Mouse (Mus musculus) layer of hippocampus, postnatal 36 days (tissue): Measurements from ENCODE around the gene Smarca5. TPM values are rescaled to one million over a fixed set of nuclear protein-coding genes. Genes with fewer than 3 reads are reported as not detected.

Experiments used
- DNase-seq, 2 experiments: peaks; one replicate each; pipeline ENCODE4 v3.0.0; 2022
- total RNA-seq, 2 experiments: library from RNA; stranded (reverse); gene quantifications; 2 replicates each; pipeline ENCODE4 v1.2.3; 2021

The Smarca5 gene
- 10 to 100 TPM; 62.9 to 64.6 TPM for total RNA-seq

DNA sequence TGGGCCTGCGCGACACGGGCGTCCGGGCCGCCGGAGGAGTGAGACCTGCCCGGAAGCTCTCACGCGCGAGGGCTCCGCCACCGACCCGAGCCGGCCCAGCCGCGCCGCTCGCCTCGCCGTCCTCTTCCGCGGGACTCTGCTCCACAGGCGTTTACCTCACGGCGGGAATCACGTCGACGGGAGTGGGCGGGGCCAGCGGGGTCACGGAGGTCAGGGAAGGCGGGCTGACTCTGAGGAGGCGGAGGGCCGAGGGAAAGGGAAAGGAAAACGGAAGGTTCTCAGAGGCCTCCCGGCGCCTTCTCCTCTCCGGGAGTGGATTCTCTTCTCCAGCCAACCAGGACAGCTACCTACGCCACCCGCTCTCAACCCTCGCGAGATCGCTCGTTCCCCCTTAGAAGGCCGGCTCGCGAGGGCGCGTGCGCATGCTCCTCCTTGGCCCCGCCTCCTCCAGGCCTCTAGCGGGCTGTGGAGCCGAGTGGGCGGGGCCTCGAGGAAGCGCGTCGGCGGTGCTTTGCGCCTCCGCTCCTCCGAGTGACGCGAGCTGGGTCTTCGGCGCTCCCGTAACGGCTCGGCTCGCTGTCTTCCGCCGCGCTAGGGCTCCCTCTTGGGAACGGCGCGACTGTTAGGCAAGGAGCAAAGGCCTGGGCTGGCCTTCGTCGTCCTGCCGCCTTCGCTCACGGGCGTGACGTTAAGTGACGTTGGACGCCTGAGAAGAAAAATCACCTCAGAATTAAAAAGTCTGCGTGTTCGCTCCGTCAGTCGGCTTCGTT is at the start of gene Smarca5:
TSS of gene Smarca5 (minus strand) at position 343 of the 770 bp plus-strand sequence.
- peak; percentile 95 to 96 for DNase-seq

DNA sequence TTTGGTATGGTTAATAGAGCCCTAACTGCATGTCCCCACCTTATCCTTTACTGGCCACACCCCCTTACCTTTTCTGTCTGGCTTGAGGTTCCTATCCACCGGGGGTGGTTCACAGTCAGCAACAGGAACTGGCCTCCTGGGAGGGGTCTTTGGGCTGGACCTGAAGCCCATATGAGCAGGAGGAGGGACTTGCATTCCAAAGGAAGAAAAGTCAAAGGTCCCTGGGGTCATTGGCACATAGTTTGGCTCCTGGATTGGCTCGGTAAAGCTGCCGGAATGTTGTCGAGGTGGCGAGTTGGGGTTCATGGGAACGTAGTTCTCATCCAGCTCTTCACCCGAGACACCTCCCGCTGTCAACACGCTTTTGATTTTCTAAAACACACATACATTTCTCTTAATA is 45.3 kb upstream of the Smarca5 start:
- DNase-seq = no peak

DNA sequence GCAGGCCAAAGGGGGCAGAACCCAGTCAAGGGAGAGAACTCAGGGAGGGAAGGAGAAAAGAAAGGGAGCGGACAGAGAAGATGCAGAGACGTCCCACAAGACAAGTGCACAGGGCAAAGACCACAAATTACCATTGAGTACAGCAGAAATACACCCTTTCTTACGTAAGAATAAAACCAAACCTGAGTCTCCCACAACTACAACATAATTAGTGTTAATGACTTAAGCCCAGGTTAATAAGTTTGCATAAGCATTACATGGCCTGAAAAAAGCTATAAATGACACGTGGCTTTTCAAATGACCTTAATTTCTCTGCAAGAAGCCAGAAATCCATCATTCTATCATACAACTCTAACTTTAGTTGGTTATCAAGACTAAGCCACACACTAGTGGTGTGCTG is 44.0 kb upstream of the Smarca5 start:
- no peak for DNase-seq

DNA sequence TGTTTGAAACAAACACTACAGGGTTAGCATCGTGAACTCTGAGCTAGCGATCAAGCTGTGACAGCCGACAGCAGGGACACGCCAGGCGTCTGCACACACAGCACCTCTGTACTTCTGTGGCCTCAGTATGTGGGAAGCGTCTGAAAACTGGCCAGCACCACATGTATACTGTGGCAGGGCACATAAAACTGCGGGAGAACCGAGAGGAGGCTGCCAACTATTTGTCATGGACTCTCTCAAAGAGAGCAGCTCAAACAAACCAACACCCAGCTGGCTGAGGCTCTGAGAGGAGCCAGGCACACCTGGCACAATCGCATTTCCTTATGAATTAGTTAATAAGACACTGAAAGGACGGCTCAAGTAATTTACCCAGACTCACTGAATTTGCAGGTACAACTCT is 42.0 kb upstream of the Smarca5 start:
- DNase-seq = no peak

DNA sequence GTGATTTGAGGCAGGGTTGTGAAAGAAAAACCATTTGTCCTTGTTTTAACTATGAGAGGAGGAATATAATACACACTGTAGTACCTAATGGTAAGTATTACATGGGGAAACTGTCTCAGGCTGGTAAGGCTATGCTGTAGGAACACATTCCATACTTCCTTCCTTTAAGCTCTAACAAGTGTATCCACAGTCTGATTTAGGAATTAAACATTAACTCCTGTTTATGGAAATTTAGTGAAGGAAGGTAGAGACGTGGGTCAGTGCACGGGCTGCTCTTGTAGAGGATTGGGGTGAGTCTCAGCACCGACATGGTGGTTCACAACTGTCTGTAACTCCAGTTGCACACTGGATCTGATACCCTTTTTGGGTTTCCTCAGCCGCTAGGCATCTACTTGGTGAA is 41.0 kb upstream of the Smarca5 start:
- DNase-seq = no peak

DNA sequence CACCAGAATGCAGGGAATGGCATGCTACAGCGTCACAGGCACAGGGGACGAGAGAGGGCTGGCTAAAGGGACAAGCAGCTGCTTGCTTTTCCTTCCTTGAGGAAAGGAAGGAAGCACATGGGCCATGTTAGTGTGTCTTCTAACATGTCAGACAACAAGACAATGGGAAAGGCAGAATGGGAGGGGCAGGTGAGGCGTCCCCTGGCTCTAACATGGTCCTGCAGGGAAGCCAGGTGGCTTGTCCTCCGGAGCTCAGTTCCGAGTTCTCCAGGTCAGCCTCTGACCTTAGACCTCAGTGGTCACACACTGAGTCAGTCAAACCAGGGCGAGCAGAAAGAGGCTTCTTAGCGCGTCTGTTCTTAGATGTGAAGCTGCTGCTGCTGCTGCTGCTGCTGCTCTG is 37.1 kb upstream of the Smarca5 start:
- no peak for DNase-seq

DNA sequence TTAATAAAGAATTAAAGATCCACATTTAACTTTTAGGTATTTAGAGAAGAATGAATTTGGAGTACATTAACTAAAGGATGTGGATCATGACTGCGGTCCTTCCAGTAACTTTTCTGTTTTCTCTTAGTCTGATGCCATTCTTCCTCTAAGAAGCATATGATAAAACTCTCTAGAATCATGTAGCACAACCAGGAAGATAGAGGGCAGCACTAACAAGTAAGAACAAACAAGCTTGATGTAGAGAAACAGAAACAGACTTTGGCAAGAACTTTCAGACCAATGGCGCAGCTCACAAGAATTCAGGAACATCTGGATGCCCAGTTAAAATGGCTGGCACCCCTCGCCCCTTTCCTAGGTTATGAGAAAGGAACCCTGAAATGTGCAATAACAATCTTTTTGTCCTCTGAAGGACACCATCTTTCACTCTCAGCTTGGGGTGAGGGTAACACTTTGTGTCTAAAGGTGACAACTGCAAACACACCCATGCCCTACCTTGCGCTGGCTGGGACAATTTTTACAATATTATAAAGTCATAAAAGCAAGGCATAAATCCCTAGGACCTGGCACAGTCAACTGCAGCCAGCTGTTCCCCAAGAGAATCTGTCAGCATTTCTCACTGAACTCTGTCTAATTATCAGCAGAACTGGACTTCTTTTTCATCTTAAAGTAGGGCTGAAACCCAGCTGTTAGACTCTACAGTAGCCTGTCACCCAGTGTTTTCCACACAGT is 33.6 kb upstream of the Smarca5 start:
- DNase-seq = no peak

DNA sequence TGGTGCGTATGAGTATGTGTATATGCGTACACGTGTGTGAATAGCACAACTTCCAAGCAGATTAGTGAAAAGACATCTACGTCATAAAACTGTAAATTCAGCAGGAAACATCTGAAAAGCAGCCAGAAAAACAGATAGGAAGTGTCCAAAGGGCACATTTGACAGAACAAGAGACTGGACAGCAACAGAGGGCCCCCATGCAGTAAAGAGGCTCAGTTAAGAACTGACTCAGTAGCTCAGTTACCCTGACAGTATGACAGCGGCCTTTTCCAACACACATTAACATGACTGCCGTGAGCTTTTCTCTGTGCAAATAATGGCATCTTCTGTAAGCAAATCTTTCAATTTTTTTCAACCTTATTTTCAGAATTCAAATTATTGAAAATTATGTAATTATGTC is 29.2 kb upstream of the Smarca5 start:
- DNase-seq = no peak

DNA sequence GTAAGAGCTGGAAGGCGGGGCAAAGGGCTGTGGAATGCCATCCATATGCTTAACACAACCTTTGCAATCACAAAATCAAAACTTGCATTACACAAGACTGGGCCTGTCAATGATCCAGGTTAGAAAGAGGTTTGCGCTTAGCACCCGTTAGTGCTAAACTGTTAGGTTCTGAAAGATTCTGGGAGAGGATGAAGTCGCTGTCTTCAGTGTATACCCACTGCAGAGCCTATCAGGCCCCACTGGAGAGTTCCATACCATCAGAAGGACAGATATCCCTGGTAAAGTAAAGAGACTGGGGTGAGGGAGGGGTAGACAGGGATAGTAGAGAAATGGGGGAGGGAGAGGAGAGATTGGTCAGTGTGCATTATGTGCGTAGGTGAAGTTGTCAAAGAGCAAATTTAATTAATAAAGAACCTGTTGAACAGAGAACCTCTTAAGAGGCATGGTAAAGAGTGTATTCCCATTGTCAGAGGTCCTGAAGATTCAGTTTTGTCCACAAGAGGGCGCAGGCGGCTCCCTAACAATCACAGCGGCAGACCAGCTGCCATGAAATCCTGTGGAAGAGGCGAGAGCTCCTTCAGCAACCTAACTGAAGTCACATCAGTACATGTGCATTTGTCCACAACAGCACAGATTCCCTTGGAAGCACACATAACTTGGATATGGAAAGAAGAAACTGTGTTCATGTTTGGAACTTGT is 13.9 kb upstream of the Smarca5 start:
- DNase-seq = peak; percentile 73 to 80

DNA sequence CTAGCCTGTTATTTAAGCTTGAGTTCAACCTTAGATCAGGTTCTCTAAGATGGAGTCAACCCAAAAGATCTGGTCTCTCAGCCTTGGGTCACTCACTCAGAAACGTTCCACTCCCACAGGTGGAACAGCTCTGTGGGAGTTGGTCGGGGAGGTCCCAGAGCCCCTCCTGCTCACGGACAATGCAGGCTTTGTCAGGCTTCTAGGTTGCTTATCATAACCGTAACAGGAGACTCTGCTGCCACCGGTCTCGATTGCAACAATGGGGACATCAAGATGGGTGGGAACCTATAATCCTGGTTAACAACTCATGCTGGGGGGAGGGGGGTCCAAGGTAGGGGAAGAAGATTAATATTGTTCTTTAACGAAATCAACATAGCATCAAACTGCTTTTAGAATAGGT is 13.1 kb upstream of the Smarca5 start:
- no peak for DNase-seq

DNA sequence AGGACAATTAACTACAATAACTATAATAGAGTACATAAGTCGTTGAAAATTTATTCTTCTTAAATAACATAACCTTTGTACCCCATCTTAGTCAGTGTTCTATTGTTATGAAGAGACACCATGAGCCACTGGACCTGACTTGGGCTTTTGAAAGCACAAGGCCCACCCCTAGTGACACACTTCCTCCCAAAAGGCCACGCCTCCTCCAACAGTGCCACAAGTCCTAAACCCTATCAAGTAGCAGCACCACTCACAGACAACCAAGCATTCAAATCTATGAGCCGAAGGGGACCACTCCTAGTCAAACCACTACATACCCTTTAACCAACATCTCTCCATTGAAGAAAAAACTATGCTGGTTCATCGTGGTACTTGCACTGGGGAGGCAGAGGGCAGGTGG is 9.8 kb upstream of the Smarca5 start:
- DNase-seq = no peak

DNA sequence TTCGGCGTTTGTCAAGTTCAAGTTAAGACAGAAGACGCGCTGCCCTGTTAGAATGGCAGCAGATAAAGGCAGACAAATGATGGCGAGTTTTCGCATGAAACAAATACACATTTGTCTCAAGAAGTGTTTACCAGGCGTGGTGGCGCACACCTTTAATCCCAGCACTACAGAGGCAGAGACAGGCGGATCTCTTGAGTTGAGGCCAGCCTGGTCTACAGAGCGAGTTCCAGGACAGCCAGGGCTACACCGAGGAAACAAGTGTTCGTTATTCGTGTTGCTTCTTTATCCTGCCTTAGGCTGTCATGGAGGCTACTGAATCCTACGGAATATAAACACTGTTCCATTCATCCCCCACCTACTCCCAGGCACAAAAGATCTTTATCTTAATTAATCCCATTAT is 635 bp upstream of the Smarca5 start:
- DNase-seq = no peak

DNA sequence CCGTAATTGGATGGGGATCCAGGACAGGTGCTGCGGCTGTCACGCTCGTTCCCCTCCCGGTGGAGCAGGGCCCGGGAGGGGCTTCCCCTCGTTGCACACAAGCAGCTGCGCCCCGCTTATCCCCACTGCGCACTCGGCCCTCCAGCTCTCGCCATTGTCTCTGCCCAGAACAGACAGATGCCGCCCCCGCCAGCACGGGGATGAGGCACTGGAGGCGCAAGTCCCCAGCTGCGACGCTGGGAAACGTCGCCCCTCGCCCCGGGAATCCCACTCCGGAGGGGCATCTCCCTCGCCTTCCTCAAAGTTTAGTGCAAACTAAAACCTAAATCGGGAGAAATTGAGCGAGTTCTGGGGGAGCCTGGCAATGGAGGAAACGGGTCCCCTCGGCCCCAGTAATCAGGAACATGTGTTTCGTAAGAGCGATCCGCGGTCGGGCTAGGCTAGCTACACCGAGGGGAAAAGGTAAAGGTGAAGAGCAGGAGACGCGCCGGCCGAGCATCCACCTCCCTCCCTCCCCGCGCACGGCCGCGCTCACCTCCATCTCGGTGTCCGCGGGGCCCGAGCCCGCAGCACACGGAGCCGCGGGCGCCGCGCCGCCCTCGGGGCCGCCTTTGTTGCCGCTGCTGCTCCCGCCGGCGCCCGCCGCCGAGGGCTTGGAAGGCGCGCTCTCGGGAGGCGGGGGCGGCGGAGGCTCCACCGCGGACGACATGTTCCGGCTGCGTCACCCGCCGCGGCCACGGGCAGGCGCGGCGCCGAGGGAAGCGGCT is 726 bp downstream of the Smarca5 start:
- DNase-seq = peak; percentile 64 to 67

DNA sequence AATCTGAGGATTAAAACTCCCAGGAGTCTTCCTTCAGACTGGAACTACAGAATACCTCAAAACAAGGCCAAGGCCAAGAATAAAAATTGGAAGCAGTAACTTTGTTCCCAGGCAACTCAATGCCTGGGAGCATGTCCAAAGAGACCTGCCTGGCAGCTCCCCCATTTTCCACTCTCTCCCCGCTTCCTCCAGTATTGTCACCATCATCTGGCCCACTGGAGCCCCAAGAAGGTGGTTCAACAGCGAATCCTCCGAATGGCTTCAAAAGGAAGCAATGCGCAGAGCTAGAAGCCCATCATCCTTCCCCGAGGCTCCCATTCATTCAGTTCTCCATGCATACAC is 1.3 kb downstream of the Smarca5 start:
- no peak for DNase-seq

DNA sequence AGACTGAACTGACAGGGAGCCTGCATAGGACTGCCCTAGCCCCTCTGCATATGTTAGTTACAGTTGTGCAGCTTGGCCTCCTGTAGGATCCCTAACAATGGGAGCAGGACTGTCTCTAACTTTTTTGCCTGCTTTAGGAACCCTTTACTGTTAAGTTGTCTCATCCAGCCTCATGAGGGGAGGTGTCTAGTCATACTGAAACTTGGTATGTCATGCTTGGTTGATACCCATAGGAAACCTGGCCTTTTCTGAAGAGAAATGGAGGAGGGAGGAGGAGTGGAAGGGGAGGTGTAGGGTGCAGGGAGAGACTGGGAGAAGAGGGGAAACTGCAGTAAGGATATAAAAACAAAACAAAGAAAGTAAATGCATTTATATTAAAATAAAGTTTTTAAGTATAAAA is 7.0 kb downstream of the Smarca5 start:
- no peak for DNase-seq

DNA sequence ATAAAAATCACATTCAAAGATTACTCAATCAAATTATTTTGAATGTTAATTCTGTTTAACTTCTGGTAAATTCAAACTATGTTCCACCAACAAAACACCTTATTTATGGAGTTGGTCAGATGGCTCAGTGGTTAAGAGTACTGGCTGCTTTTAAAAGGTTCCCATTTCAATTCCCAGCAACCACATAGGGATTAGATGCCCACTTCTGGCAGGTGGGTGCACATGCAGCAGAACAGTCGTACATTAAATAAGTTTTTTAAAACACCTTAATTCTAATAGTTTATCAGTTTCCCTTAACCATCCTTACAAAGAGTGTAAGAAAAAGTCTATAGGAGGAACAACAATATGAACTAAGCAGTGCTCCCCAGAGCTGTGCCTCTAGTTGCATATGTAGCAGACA is 24.8 kb downstream of the Smarca5 start:
- no peak for DNase-seq

DNA sequence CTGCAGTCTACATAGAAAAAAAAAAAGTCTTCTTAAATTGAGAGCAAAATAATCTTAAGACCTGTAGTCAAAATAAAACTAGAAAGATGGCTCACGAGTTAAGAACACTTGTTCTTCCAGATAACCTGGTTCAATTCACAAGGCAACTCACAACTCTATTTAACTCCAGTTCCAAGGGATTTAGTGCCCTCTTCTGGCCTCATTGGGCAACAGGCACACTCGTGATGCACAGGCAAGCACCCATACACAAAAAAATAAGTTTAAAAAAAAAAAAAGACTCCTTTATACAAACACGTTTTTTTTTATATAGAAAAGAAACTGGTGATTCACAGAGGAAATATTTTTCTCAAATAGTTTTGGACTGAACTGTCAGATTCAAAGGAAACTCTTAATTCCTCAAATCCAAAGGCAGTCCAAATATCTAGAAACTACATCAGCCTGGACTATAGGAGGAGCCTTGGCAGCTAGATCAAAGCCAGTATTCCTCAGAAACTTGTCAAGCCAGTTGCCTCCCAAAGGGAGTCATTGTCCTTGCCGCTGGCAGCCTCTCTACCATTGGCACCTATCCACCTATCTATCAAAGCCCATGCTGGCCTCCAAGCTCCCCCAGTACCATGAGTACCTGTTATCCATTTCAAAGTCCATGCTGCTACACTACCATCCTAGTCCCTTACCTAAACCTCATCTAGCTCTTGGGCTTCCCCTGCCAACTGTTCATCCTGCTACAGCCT is 28.5 kb downstream of the Smarca5 start:
- DNase-seq = no peak

DNA sequence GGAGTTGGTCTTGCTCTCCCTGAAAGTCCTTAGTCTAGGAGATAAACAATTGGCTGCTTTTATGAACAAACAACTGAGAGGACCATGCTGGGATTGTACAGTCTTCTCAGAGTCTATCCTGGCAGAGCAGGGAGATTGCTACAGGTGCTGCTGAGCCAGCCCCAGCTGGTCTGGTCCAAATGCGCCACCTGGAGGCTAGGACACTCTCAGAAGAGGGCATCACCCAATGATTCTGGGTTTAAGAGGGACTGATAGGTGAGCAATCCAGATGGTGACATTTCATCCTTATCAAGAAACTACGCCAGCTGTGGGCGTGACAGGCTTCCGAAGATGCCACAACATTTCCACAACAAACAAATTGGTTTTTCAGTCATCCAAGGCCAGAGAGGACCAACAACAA is 51.2 kb downstream of the Smarca5 start:
- peak; percentile 53 to 54 for DNase-seq

DNA sequence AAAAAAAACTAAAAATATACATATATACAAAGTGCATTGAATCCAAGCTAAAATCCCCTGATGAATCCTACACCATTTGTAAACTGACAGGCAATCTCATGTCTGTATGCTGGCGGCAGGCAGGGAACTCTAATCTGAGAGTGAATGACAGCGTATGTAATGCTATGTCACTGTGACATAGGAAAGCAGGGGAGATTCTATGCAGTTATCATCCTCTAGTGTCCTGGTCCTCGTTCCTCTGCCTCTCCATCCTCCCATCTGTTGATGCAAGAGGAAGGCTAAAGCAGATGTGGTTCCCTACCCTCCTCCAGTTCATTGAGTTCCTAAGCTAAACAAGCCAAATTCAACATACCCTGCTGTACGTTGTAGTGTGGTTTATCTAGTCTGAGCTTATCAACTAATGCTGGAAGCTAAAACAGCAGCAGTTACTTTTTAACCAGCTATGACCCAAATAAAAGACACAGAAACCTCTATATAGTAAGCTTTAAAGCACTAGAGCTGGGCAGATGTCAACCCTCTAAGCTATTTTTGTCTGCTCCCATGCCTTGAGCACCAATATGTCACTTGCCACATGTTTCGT is 55.5 kb downstream of the Smarca5 start:
- no peak for DNase-seq

DNA sequence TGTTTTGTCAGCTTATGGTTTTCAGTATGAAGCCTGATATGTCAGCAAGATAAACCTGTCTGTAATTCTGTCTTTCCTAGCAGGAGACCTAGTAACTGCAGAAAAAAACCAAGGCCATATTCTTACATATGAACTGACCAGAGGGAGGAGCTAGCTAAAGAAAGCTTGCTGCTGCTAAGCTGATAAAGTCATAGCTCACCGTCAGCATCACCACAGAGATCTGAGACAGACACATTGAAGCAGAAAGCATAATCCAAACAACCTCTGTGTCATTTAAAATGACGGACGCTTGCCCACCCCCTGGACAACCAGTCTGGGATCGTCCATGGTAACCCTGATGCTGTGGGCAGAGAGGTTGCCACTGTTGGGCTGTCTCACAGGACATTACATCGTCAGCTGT is 56.7 kb downstream of the Smarca5 start:
- DNase-seq = no peak

DNA sequence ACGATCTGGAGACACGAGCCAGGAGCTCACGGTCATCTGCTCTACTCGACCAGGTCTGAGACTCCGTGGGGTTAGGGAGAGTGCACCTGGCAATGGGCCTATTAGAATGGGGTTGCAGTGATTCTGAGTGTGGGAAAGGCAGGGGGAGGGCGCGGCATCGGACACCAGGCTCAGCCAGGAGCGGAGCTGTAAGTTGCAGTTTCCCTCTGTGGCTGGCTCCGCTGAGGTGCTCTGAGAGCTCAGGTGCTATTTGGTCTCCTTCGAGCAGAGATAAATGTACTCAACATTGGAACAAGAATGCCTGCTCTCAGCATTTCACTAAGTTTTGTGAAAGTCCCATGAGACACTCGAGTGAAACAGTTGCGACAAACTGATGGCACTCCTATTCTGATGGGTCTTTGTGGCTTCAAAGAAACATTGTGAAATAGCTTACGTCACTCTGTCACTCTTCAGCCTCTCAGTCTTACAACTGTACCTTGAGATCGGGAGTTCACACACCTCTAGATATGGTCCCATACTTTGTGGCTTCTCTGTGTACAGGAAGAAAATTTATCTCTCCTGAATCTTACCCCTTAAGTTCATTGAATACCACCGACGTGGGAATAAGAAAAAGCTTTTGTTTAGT is 69.9 kb downstream of the Smarca5 start:
- DNase-seq = no peak
